Mouse (Mus musculus) stomach, embryonic 15.5 days (tissue): Measurements from ENCODE around the gene Ssbp4. TPM values are rescaled to one million over a fixed set of nuclear protein-coding genes. Genes with fewer than 3 reads are reported as not detected.

Experiments
- ATAC-seq: fragments of 200-750 bp; cut with Nextera tagmentation; 2 replicates; pipeline ENCODE4 v1.8.0; 2017; ENCODE audit warnings: low read depth, moderate number of reproducible peaks, moderate TSS enrichment; ENCODE audit not compliant: insufficient read depth, low FRiP score
- H3K27ac ChIP-seq: fragments of 300-500 bp; sonication (generic); 2 replicates; pipeline ENCODE4 v1.5.1; 2015; ENCODE audit warnings: mild to moderate bottlenecking, inconsistent platforms
- H3K27me3 ChIP-seq: fragments of 300-500 bp; sonication (generic); replicated peaks from 2 replicates; pipeline ENCODE4 v1.6.1; 2015; ENCODE audit warnings: inconsistent platforms
- H3K36me3 ChIP-seq: fragments of 300-500 bp; sonication (generic); 2 replicates; pipeline ENCODE4 v1.6.1; 2015; ENCODE audit warnings: inconsistent platforms
- H3K4me1 ChIP-seq: fragments of 300-500 bp; sonication (generic); 2 replicates; pipeline ENCODE4 v1.6.1; 2015; ENCODE audit warnings: inconsistent platforms
- H3K4me2 ChIP-seq: fragments of 300-500 bp; sonication (generic); 2 replicates; pipeline ENCODE4 v1.6.1; 2015; ENCODE audit warnings: mild to moderate bottlenecking, inconsistent platforms
- H3K4me3 ChIP-seq: fragments of 300-500 bp; sonication (generic); replicated peaks from 2 replicates; pipeline ENCODE4 v1.5.1; 2015; ENCODE audit warnings: inconsistent platforms
- H3K9ac ChIP-seq: fragments of 300-500 bp; sonication (generic); 2 replicates; pipeline ENCODE4 v1.6.1; 2015; ENCODE audit warnings: inconsistent platforms
- H3K9me3 ChIP-seq: fragments of 300-500 bp; sonication (generic); 2 replicates; pipeline ENCODE4 v1.6.1; 2016; ENCODE audit warnings: inconsistent platforms
- WGBS: fragments of 180-500 bp; shearing (Covaris S2); methylation state at CpG from one replicate; pipeline ENCODE4 v1.1.7; 2015; 5-methylcytosine and 5-hydroxymethylcytosine counted together
- polyA plus RNA-seq: library from polyadenylated mRNA; unstranded; fragments of >200 nt; fragmentation: Nextera tagmentation; extraction: Ambion mirVana; gene quantifications from 2 replicates; pipeline ENCODE4 v1.2.1, GENCODE M21; 2015

Ssbp4 gene
- polyA plus RNA-seq, 1 experiment from 2014 or later: 117 TPM

- 0 out of 2 replicates have a peak, but pooled peaks cover 3% of the 10 kb centered on the region for H3K36me3 ChIP-seq
- WGBS: 85% methylated on average over 4 of the region's 4 CpGs
- no peaks in the 10 kb centered on the region for H3K9me3 ChIP-seq
- no peak overlapping the region for H3K4me2 ChIP-seq
- H3K27ac ChIP-seq: no peak overlapping the region
- peaks cover 36% of the 10 kb centered on the region for H3K4me1 ChIP-seq
- ATAC-seq: no peak
- H3K27me3 ChIP-seq: no peaks in the 10 kb centered on the region
- no peak overlapping the region for H3K4me3 ChIP-seq
- no peak overlapping the region for H3K9ac ChIP-seq
Observed at GRCm38 (mm10) chr8:70555079-70555747, 53.5 kb downstream of the Ssbp4 start.

GRCm38 (mm10) chr8:70553740-70554139 is 54.9 kb downstream of the Ssbp4 start:
- Histone ChIP-seq H3K4me2 (no peak overlapping the region), H3K27ac (peak overlapping the region; percentile 51), H3K27me3 (no peaks in the 10 kb centered on the region), H3K9ac (no peak overlapping the region), H3K4me3 (no peak overlapping the region), H3K9me3 (no peaks in the 10 kb centered on the region), H3K36me3 (0 out of 2 replicates have a peak, but pooled peaks cover 3% of the 10 kb centered on the region), H3K4me1 (peaks cover 29% of the 10 kb centered on the region)
- no peak; the same call in 1 of the 2 replicates for ATAC-seq

DNA sequence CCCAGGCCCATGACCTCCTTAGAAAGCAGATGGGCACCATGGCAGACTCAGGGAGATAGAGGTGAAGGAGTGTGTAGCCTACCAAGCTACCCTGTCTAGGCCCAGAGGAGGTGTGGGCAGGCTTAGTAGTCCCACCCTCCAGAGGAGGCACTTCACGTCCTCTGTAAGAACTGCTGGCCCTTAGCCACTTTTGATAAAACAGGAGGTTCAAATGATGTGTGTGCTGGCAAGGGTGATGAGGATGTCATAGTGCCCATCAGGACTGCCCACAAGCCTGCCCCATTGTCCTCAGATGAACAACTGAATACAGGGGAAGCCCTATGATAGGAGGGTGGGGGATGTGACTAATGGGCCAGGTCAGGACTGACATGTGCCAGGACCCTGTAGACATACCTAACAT is 55.8 kb downstream of the Ssbp4 start:
- 40% methylated on average over 1 of the region's 1 CpGs for WGBS
- no peak for ATAC-seq
- H3K4me3 ChIP-seq: no peak overlapping the region

GRCm38 (mm10) chr8:70551558-70552161 is 57.0 kb downstream of the Ssbp4 start:
- WGBS: 47% methylated on average over 3 of the region's 3 CpGs
- Histone ChIP-seq H3K9ac (no peak overlapping the region), H3K27me3 (no peaks in the 10 kb centered on the region), H3K4me2 (no peak overlapping the region), H3K36me3 (no peaks in the 10 kb centered on the region), H3K4me3 (no peak overlapping the region), H3K27ac (no peak overlapping the region), H3K9me3 (no peaks in the 10 kb centered on the region), H3K4me1 (peaks cover 24% of the 10 kb centered on the region)
- ATAC-seq: no peak

More for the DNA sequence above, 55.8 kb downstream of the Ssbp4 start:
- Histone ChIP-seq H3K4me2 (no peak overlapping the region), H3K9ac (no peak overlapping the region), H3K4me1 (peaks cover 21% of the 10 kb centered on the region), H3K36me3 (0 out of 2 replicates have a peak, but pooled peaks cover 3% of the 10 kb centered on the region), H3K27ac (peak overlapping the region; percentile 51; the same call in 1 of the 2 replicates), H3K9me3 (no peaks in the 10 kb centered on the region), H3K27me3 (no peaks in the 10 kb centered on the region)

DNA sequence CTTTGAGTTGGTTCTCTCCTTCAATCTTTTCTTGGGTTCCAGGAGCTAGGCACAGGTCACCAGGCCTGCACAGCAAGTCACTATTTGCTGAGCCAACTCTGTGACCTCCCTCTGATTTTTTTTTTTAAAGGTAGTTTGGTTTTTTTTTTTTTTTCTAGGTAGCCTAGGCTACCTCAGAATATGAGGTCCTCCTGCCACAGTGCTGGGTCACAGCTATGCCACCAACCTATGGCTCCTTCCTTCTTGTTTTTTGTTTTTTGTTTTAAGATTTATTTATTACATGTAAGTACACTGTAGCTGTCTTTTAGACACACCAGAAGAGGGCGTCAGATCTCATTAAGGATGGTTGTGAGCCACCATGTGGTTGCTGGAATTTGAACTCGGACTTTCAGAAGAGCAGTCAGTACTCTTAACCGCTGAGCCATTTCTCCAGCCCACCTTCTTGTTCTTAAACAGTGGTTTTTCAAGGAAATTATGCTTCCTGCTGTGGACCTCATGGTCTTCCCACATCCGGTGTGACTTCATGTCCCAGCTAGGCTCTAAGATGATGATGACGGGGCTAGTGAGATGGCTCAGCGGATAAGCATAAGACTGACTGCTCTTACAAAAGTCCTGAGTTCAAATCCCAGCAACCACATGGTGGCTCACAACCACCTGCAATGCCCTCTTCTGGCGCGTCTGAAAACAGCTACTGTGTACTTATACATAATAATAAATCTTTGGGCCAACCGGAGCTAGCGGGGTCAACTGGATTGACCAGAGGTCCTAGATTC is 59.1 kb downstream of the Ssbp4 start:
- WGBS: 90% methylated on average over 10 of the region's 10 CpGs
- no peaks in the 10 kb centered on the region for H3K9me3 ChIP-seq
- peaks cover 27% of the 10 kb centered on the region for H3K4me1 ChIP-seq
- no peaks in the 10 kb centered on the region for H3K36me3 ChIP-seq
- H3K4me3 ChIP-seq: no peak overlapping the region
- ATAC-seq: no peak
- no peak overlapping the region for H3K9ac ChIP-seq
- no peak overlapping the region for H3K27ac ChIP-seq
- no peak overlapping the region for H3K4me2 ChIP-seq
- H3K27me3 ChIP-seq: no peaks in the 10 kb centered on the region

DNA sequence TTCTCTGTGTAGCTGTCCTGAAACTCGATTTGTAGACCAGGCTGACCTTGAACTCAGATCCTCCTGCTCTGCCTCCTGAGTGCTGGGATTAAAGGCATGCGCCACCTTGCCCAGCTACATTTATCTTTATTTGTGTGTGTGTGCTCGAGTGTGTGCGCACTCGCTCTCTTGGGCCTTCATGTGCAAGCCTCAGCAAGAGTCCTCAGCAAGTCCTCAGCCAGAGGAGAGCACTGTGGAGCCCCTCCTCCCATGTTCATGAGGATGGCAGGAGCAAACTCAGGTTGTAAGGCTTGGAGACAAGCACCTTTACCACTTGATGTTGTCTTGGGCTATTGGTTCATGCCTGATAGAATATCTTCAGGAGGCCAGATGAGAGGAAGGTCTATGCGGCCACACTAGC is 60.9 kb downstream of the Ssbp4 start:
- Histone ChIP-seq H3K9me3 (no peaks in the 10 kb centered on the region), H3K4me2 (no peak overlapping the region), H3K9ac (no peak overlapping the region), H3K27me3 (no peaks in the 10 kb centered on the region), H3K27ac (no peak overlapping the region), H3K4me3 (no peak overlapping the region), H3K4me1 (peaks cover 16% of the 10 kb centered on the region; the same call in 1 of the 2 replicates), H3K36me3 (no peaks in the 10 kb centered on the region)
- ATAC-seq: no peak
- 80% methylated on average over 6 of the region's 6 CpGs for WGBS

Other genes with a start within 250 kb of the Ssbp4 start
- 0.22 and 0.28 TPM in 2 replicates for gene Comp, start 235.3 kb downstream of the Ssbp4 start, polyA plus RNA-seq
- 15.4 and 18.8 TPM in 2 replicates for gene Crtc1, start 169.3 kb downstream of the Ssbp4 start, polyA plus RNA-seq
- 20.5 and 20.7 TPM in 2 replicates for gene Klhl26, start 131.9 kb downstream of the Ssbp4 start, polyA plus RNA-seq
- gene Tmem59l, start 121.5 kb downstream of the Ssbp4 start, polyA plus RNA-seq: 3.0 and 3.5 TPM in 2 replicates
- 2.9 and 4.1 TPM in 2 replicates for gene Crlf1, start 115.7 kb downstream of the Ssbp4 start, polyA plus RNA-seq
- gene Rex1bd, start 102.1 kb downstream of the Ssbp4 start, polyA plus RNA-seq: 125 and 130 TPM in 2 replicates
- gene Uba52, start 98.1 kb downstream of the Ssbp4 start, polyA plus RNA-seq: 843 and 950 TPM in 2 replicates
- 292 and 304 TPM in 2 replicates for gene Fkbp8, start 81.1 kb downstream of the Ssbp4 start, polyA plus RNA-seq
- 58.5 and 60.1 TPM in 2 replicates for gene Kxd1, start 80.9 kb downstream of the Ssbp4 start, polyA plus RNA-seq
- gene Ell, start 69.4 kb downstream of the Ssbp4 start, polyA plus RNA-seq: 16.1 and 17.7 TPM in 2 replicates
- gene Isyna1, start 14.5 kb downstream of the Ssbp4 start, polyA plus RNA-seq: 127 and 133 TPM in 2 replicates
- gene Lrrc25, start 7.3 kb upstream of the Ssbp4 start, polyA plus RNA-seq: 3.7 and 3.9 TPM in 2 replicates
- gene Gdf15, start 23.6 kb upstream of the Ssbp4 start, polyA plus RNA-seq: 0.95 and 1.4 TPM in 2 replicates
- gene Pgpep1, start 51.5 kb upstream of the Ssbp4 start, polyA plus RNA-seq: 49.9 and 57.9 TPM in 2 replicates
- 271 and 297 TPM in 2 replicates for gene Lsm4, start 64.4 kb upstream of the Ssbp4 start, polyA plus RNA-seq
- gene Jund, start 90.1 kb upstream of the Ssbp4 start, polyA plus RNA-seq: 84.4 and 84.6 TPM in 2 replicates
- 0.04 TPM in 1 of 2 replicates, not detected in the other for gene Iqcn, start 94.6 kb upstream of the Ssbp4 start, polyA plus RNA-seq
- 1.1 and 1.9 TPM in 2 replicates for gene Gm3336, start 109.7 kb upstream of the Ssbp4 start, polyA plus RNA-seq
- 0.45 and 0.50 TPM in 2 replicates for gene Pde4c, start 114.8 kb upstream of the Ssbp4 start, polyA plus RNA-seq
- gene Rab3a, start 145.8 kb upstream of the Ssbp4 start, polyA plus RNA-seq: 20.9 and 24.0 TPM in 2 replicates
- 44.4 and 51.3 TPM in 2 replicates for gene Mpv17l2, start 152.1 kb upstream of the Ssbp4 start, polyA plus RNA-seq
- 58.1 and 58.4 TPM in 2 replicates for gene Pik3r2, start 167.8 kb upstream of the Ssbp4 start, polyA plus RNA-seq
- 13.3 and 16.5 TPM in 2 replicates for gene Mast3, start 196.2 kb upstream of the Ssbp4 start, polyA plus RNA-seq
- 0.26 and 0.43 TPM in 2 replicates for gene Il12rb1, start 199.6 kb upstream of the Ssbp4 start, polyA plus RNA-seq
- gene Arrdc2, start 230.8 kb upstream of the Ssbp4 start, polyA plus RNA-seq: 6.5 and 7.0 TPM in 2 replicates